Mouse (Mus musculus): ENCODE measurements around the gene Pabpc4l.
A peak's percentile ranks its signal among the peaks of the same experiment; 100 is the strongest.

Gene Pabpc4l

GRCm38 (mm10) chr3:46447481-46448265 lies at the start of gene Pabpc4l:
Gene Pabpc4l, minus strand, starts transcription at chr3:46448219.
- peak; percentile 59 for DNase-seq (ENCODE audit: low read depth, low spot score)

GRCm38 (mm10) chr3:46490989-46491259 lies 42.9 kb upstream of the Pabpc4l start:
- DNase-seq (ENCODE audit: low read depth, low spot score) = no peak

- DNase-seq (ENCODE audit: low read depth, low spot score) = no peak
Measured at GRCm38 (mm10) chr3:46490132-46490988, 42.3 kb upstream of the Pabpc4l start.

DNA sequence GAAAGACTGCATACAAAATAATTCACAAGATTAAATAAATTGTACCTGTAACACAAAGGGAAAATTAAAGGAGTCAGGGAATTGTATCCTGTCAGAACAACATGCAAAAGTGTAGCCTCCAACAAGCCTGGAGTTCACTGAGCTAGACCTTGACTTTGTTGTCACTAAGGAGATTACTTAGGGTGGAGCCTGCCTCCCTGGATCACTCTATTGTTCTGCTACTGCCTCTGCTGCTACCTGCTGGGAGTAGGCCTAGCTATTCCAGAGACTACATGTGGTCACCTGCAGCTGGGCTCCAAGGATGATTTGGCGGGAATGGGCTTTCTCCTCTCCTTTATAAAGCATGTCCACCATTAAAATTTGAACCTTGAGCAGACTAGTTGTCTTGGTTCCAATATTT lies 38.1 kb upstream of the Pabpc4l start:
- DNase-seq (ENCODE audit: low read depth, low spot score) = peak; percentile 56

- DNase-seq (ENCODE audit: low read depth, low spot score) = no peak
Measured at GRCm38 (mm10) chr3:46448266-46448532, 180 bp upstream of the Pabpc4l start.

GRCm38 (mm10) chr3:46431416-46431815 lies 16.6 kb downstream of the Pabpc4l start:
- no peak for DNase-seq (ENCODE audit: low read depth, low spot score)
